Mouse (Mus musculus) adrenal gland (tissue): ENCODE measurements around the gene Serpinb1a.

ENCODE experiments used
- intact Hi-C: fragments of 180-260 bp; cut with DNase I; formaldehyde crosslinking; loops from one replicate; pipeline ENCODE4 v1.15.1; 2025

Serpinb1a gene

DNA sequence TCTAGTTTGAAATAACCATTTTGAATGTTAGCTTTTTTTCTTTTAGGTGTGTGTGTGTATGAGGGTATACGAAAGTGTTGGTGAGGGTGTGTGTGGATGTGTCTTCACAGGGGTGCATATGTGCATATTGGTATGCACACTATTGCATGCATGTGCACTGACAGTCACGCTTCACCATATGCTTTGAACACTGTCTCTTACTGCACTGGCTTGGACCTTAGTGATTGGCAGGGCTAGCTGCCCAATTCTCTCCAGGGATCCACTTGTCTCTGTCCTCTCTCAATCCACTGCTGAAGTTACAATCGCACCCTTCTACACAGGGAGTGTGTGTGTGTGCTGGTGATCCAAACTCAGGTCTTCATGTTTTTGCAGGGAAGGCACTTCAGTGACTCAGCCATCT is 9.6 kb downstream of the Serpinb1a start:
- intact Hi-C loops: no loop called here

DNA sequence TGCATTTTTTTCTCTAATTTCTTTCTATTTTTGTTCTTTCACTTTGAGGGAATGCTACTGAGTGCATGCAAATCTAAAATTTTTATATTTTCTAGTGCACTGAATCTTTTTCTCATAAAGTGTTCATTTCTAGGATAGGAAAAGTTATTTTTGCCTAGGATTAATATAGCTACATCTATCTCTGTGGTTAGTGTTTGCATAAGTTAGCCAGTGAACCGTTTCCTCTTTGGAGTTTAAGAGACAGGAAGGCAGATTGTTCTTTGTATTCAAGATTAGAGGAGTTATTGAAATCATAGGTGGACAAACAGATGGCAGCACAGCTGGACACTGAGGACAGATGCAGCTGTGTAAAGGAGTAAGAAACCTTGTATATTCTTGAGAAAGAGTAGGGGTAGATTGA is 11.7 kb downstream of the Serpinb1a start:
- intact Hi-C loops: no loop called here

DNA sequence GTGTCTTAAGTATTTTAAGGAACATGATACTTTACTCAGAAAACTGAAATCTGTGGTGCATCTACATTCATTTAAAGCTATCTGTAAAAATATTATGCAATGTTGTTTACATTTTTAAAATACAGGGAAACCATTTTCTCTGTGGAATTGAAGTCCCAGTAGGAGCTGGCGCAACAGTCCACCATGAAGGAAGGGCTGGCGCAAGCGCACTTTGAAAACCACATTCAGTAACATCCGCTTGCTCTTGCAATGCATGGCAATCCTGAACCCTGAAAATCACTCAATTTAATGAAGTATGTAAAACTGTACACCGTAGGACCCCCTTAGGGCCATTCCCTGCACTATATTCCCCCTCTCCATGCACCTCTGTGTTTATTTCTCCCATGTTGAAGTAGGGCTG is 16.5 kb downstream of the Serpinb1a start:
- intact Hi-C loops: no loop called here

DNA sequence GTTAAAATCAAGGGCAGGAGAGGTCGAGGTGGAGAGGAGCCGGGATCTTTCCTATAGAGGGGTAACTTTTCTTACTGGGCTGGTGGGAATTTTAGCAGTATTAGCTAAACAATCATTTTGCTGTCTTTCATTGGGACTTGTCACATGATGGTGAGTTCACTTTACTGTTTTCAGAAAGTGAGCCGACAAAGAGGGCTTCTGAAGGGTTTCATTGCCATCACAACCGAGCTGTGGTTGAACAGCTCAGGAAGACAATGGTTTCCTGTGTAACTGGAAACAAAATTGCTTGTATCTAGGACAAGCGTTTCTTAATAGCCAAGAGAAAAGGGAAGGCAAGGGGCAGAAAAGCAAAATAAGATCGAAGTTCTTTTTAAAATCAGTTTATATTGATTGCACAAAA is 17.7 kb downstream of the Serpinb1a start:
- intact Hi-C loops: no loop called here

DNA sequence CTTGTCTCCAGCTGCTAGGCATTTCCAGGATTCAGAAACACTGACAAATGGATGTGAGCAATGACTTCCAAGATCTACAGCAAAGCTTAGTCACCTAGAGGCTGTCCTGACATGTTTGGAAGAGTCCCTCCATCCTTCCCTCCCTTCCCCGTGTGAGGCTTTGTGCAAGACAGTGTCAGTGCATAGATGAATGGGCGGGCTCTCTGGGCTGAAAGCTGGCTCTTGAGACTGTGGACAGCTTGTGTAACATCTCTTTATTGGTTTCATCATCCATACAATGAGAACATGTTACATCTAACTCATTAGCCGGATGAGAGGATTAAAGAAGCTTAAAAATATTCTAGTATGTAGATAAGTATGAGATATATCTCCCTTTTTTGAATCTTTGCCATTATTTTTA is 18.2 kb downstream of the Serpinb1a start:
- intact Hi-C loops: no loop called here

DNA sequence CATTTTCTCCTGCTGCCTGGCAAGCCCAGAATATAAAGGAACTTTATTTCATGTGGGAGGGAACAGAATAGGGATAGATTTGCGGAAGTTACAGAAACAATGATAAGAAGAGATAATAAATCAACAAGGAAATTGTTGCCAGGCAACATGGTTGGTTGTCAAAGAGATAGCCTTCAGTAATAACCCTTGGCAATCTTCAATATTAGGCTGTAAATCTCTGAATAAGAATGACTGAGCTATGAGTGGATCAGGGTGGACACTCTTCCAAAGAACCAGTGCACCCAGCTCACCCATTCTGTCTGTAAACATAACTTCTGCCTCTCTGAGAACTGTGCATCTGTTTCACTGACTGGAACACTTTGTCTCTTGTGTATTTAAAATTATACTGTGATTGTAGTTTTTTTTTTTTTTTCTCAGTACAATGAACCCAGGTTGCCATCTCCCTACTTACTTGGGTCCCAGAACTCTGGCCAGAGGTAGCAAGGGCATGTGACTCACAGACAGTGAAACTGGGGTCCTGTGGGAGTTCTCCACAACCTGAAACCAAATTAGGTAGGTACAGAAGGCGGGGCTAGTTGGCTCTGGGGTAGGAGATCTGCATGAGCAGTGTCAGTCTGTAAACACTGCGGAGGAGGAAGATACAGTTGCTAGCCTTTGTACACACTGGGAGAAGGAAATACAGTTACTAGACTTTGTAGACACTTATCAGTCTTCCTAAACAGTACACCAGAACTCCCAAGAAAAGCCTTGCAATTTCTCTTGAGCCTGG is 19.3 kb downstream of the Serpinb1a start:
- intact Hi-C loops: no loop called here

DNA sequence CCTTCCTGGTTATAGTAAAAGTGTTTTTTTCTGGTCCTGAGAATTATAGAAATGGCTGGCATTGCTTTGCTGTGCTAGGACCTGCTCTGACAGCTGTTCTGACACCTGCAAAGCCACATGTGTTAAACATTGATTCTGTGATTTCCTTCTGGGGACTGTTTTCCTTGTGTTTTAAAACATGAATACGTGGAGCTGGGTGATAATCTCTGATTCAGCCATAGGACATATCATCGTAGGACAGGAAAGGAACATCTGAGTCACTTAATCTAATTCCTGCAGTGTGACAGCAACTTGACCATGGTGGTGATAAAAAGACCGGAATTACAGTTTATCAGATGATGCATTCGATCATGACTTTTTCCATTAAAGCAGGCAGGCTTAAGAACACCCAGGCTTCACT is 22.1 kb downstream of the Serpinb1a start:
- intact Hi-C loops: no loop called here

DNA sequence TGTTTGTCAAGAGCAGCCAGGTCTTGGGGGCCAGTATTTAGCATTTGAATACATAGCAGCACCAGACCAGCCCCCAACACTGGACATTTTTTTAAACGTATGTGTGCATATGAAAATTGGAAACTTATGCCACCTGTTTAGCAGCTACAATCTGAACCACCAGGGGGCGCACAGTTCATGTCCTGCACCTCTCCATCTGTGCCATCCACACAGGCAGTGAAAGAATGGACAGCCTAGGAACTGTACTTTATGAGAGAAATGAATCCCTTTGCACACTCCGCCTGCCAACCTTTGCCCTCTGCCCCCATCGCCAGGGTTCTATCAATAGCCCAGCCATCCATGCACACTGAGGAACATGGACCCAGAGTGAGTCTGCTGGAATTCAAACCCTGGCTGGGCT is 23.0 kb downstream of the Serpinb1a start:
- intact Hi-C loops: no loop called here

DNA sequence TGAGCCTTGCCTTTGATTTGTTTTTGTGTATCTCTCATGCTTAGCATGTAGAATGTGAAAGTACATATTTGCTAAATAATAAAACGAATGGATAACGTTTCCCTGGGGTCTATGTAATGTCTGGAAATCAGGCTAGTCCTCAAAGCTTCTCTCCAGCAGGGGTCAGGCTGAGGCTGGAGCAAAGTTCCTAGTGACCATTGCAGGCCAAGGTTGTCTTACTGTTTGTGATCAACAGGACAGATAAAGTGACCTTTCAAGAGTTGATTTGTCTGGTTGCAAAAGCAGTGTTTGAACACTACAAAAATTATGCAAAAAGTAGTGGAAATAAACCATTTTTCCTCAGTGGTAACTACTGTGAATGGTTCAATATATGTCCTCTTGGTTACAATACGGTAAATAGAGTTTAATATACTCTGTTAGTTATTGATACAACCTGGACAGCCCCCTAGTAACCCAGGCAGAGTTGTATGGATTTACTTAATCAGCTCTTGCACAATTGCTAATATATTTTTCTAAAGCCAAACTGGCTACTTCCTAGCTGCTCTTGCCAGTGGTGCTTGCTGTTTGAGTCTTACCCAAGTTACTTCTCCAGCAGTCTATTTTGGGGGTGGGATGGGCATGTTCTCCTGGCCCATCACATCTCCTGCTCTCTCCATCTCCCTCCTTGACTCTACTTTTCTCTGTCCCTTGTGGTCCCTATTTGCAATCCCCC is 23.7 kb downstream of the Serpinb1a start:
- intact Hi-C loops: no loop called here

DNA sequence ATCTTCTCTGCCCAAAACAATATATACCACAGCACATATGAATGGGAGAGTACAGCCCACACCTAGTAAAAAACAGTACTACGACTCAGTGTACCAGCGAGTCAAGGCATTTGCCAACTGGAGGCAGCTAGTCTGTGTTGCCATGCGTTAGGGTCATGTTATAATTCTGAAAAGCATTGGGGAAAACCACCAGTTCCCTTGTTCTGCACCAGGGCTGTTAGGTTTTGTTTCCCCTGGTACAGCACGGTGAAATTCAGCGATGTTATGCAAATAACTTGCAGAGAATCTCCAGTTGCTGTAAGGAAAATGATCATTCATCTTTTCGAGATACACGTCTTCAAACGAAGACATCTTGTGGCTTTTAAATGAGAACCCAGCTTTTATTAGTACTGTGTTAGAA is 25.4 kb downstream of the Serpinb1a start:
- intact Hi-C loops: no loop called here

DNA sequence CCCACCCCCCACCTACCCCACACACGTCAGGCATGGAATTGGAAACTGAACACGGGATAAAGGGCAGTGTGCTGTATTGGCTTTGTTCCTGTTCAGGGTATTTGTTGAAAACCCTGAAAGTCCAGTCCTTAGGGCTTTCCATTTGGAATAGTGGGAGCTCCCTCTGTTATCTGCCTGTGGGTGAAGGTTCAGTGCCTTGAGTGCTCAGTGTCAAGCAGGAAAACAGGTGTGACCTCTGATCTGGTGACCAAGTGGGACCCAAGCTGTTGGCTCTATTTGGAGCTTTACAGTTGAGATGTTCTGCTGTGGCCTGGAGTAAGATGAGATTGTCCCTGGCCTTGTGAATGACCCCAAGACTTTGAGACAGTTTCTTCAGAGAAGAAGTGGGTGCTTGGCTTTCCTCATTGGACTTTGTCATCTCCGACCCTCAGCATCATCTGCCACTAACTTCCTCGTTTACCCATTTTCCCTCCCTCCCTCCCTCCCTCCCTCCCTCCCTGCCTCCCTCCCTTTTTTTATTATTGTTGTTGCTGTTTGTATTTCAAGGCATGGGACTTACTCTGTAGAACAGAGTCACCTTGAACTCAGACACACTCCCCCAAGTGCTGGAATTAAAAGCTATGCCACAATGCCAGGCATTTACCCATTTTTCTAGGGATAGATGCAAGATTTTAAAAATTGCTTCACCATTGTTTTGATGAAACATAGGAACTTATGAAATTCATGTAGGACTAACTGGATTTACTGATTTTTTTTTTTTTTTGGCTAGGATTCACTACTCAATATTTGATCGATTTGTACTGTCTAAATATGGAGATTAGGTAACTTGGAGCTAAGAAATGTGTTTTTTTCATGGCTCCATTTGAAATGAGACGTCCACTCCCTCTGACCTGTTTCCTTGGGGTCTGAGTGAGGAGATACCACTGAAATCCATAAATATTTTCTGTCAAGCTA is 26.3 kb downstream of the Serpinb1a start:
- intact Hi-C loops: no loop called here

DNA sequence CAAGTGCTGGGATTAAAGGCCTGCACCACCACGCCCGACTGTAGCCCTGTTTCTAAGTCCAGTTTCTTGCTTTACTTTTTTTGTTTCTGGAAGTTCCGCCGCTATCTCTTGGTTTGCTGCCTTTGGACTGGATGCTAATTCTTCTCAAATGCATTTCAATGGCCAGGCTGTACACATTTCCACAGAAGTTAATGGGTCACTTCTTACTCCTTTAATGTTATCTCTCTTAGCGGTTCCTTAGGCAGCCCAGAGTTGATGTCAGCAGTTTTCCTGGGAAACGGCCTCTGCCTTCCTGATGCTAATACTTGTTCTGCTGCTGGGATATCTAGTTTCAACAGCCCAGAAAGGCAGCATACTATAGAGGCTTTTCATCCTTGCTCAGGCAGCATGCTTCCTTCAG is 27.9 kb downstream of the Serpinb1a start:
- intact Hi-C loops: no loop called here

DNA sequence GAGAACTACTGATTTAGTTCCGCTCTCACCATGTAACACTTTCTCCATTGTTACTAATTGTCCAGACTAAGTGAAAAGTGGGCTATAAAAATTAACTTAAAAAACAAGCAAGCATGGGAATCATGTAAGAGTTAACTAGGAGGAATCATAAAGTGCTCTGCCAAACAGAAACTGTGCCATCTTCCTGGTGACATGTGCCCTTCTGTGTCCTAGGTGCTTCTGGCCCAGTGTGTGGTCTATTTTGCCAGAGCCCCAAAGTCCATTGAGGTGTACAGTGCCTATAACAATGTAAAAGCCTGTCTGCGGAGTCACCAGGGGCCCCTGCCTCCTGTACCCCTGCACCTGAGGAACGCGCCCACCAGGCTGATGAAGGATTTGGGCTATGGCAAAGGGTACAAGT is 29.3 kb downstream of the Serpinb1a start:
- intact Hi-C loops: no loop called here

DNA sequence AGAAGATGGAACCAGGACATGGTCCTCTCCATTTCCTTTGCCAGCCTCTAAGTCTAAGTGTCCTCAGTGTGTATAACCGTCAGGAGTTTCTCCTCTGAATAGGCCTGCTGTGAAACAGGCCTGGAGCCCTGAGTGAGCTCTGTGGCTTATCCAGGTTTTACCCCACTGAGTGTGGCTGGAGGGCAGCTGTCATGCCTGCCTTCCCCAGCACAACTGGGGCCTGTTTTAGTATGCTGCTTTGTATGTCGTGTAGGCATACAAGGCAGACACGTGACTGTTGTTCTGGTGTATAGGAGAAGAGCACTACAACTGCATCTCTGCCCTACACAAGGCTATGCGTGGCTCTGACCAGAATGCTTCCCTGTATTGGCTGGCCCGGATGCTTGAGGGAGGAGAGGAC is 31.1 kb downstream of the Serpinb1a start:
- intact Hi-C loops: no loop called here

DNA sequence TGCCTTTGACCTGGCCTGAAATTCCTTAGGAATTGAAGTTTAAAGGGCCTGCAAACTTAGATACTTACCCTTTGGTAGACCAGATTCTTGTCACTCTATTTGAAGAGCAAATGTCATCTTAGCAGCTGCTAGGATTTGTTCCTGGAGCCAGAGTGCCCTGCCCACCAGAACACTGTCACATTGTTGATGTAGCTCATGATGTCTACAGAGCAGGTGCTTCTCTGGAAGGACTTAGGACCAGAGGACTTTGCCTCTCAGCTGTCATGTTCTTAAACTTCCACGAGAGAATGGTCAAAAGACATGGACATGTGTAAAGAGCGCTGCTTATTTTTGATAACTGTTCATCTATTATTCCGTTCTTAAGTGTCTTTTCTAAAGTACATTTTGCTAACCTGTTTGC is 31.7 kb downstream of the Serpinb1a start:
- intact Hi-C loops: no loop called here

DNA sequence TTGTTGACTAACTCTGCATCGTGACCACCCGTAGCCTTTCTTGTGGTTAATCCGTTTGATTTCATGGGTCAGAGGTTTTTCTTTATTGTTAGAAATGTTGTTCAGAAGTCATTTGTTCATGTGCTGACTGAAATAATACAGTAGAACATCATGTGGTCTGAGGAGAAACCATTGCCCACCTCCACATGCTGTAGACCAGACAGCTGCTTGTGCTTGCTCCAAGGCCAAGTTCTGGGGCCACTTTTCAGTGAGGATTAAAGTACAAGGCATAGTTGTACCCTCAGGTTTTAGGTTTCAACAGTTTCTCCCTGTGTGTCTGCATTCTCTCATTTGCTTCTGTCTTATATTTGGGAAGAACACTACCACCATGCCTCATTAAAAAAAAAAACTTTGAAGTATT is 43.4 kb downstream of the Serpinb1a start:
- intact Hi-C loops: no loop called here

DNA sequence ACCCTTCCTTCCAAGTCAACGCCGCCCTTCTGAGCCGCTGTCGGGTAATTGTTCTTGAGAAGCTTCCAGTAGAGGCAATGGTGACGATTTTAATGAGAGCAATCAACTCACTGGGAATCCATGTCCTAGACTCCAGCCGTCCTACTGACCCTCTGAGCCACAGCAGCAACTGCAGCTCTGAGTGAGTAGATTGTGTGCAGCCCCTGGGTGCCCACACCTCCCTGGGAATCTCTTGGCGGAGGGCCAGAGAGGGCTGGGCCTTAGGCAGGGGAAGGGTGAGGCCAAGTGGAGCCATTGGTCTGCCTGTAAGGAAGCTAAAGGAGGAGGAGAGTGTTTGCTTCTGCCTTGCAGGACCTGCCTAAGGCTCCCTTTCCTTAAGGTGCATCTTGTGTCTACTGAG is 44.2 kb downstream of the Serpinb1a start:
- intact Hi-C loops: no loop called here

DNA sequence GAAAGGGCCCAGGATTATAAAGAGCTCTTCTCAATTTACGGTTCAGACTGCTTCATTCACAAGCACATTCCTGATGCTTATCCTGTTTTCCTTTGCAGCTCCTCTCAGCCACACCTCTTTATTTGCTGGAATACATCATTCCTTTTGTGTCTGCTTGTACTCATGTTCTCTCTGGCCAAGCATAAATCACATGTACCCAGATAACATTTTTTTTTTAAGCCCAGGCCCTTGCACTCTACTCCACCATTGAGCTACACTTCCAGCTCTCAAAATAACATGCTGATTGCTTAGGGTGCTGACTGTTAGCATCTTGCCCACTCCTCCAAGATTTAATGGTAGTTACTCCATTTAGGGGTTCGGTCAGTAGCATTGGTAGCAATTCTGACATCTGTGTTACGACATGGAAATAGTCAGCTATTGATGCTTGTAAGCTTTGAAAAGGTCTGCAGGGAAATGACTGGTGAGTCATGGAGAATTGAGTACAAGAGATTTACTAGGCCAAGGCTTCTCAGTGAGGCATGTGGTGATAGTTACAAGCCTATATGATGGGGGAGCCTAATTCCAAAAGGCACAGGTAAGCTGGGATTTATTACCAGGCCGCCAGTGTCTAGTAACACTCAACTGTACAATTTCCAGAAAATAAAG is 47.2 kb downstream of the Serpinb1a start:
- intact Hi-C loops: no loop called here

DNA sequence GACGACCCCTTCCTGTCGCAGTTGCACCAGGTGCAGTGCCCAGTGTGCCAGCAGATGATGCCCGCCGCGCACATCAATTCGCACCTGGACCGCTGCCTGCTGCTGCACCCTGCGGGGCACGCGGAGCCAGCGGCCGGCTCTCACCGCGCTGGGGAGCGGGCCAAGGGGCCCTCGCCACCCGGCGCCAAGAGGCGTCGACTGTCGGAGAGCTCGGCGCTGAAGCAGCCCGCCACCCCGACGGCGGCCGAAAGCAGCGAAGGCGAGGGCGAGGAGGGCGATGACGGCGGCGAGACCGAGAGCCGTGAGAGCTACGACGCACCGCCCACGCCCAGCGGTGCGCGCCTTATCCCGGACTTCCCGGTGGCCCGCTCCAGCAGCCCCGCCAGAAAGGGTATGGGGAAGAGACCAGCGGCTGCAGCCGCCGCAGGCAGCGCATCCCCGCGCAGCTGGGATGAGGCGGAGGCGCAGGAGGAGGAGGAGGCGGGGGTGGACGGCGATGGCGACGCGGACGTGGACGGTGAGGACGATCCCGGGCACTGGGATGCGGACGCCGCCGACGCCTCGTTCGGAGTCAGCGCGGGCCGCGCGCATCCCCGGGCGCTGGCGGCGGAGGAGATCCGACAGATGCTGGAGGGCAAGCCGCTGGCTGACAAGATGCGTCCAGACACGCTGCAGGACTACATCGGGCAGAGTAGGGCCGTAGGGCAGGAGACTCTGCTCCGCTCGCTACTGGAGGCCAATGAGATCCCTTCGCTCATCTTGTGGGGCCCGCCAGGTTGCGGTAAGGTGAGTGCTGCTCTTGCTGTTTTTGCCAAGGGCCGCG is 48.5 kb downstream of the Serpinb1a start, which contains the start of gene D930007J09Rik:
D930007J09Rik (minus strand) TSS at position 591 of the 823 bp plus-strand sequence.
- intact Hi-C loops: no loop called here

DNA sequence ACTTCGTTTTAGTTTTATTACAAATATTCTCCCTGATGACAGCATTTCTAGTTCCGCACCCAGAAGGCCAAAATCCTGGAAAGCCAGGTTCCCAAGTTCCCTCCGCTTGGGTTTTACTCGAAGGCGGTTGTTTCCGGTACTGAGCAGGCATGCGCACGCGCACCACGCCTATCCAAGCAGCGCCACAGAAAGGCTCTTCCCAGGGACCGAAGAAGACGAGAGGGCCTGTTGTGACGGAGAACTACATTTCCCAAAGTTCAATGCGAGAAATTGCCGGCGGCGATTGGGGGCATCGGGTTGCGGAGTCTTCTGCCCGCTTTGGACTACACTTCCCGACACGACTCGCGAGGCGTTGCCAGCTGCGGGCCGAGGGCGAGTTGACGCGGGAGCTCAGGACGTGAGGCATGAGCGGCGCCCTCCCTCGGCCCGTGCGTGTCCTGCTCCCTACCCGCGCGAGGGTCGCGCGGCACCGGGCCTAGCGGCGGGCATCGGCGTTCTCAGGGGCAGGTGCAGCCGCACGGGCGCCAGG is 49.2 kb downstream of the Serpinb1a start, which contains the start of gene Wrnip1:
Wrnip1 (plus strand) TSS at position 346 of the 529 bp plus-strand sequence.
- intact Hi-C loops: no loop called here
